Mouse (Mus musculus) forebrain, embryonic 15.5 days (tissue): ENCODE results near the gene Pex3. TPM values are rescaled to one million over a fixed set of nuclear protein-coding genes. Genes with fewer than 3 reads are reported as not detected.
"Not testable (repeated sequence)": the region's sequence is repeated elsewhere in the genome, so short reads cannot be mapped to it uniquely, and the experiment has no call there.

Source experiments
- ATAC-seq: fragments of 200-750 bp; cut with Nextera tagmentation; replicated peaks from 2 replicates; pipeline ENCODE4 v1.8.0; 2017; ENCODE audit warnings: mild to moderate bottlenecking, moderate TSS enrichment, moderate library complexity
- H3K27ac ChIP-seq: fragments of 300-500 bp; sonication (generic); replicated peaks from 2 replicates; pipeline ENCODE4 v1.5.1; 2015; ENCODE audit warnings: mild to moderate bottlenecking, inconsistent platforms
- H3K27me3 ChIP-seq: fragments of 300-500 bp; sonication (generic); 2 replicates; pipeline ENCODE4 v1.6.1; 2015; ENCODE audit warnings: inconsistent platforms
- H3K36me3 ChIP-seq: fragments of 300-500 bp; sonication (generic); 2 replicates; pipeline ENCODE4 v1.6.1; 2015; ENCODE audit warnings: mild to moderate bottlenecking, inconsistent platforms
- H3K4me1 ChIP-seq: fragments of 300-500 bp; sonication (generic); 2 replicates; pipeline ENCODE4 v1.6.1; 2015; ENCODE audit warnings: inconsistent platforms
- H3K4me2 ChIP-seq: fragments of 300-500 bp; sonication (generic); replicated peaks from 2 replicates; pipeline ENCODE4 v1.6.1; 2015; ENCODE audit warnings: mild to moderate bottlenecking, inconsistent platforms
- H3K4me3 ChIP-seq: fragments of 300-500 bp; sonication (generic); 2 replicates; pipeline ENCODE4 v1.5.1; 2015; ENCODE audit warnings: mild to moderate bottlenecking, inconsistent platforms
- H3K9ac ChIP-seq: fragments of 300-500 bp; sonication (generic); replicated peaks from 2 replicates; pipeline ENCODE4 v1.6.1; 2015; ENCODE audit warnings: mild to moderate bottlenecking, inconsistent platforms
- H3K9me3 ChIP-seq: fragments of 300-500 bp; sonication (generic); 2 replicates; pipeline ENCODE4 v1.6.1; 2016; ENCODE audit warnings: inconsistent platforms
- WGBS: fragments of 180-500 bp; shearing (Covaris S2); methylation state at CpG from one replicate; pipeline ENCODE4 v1.1.7; 2015; ENCODE audit warnings: mixed read lengths; 5-methylcytosine and 5-hydroxymethylcytosine counted together
- polyA plus RNA-seq: library from polyadenylated mRNA; unstranded; fragments of >200 nt; fragmentation: Nextera tagmentation; extraction: Ambion mirVana; gene quantifications from 2 replicates; pipeline ENCODE4 v1.2.1, GENCODE M21; 2015

The Pex3 gene
- polyA plus RNA-seq, 1 experiment from 2014 or later, result 30.7 TPM

DNA sequence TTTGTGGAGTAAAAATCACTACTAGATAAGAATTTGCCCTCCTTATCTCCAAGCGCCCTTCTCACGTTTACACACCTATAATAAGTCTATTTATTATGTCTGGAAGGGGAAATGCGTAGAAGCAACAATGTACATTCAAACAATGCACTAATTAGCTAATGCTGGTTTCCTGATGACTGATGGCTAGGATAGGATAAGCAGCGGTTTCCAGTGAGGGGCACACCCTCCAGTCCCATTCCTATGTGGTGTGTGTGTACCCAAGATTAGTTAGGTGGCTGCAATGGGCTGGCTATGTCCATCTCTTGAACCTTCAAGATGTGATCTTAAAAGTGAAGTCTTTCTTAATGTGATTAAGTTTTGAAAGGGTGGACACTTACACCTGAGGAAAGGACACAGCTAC is 31.1 kb downstream of the Pex3 start:
- Histone ChIP-seq H3K9ac (no peak overlapping the region), H3K4me3 (no peak overlapping the region), H3K27ac (no peak overlapping the region), H3K36me3 (peaks cover 5% of the 10 kb centered on the region; the same call in 1 of the 2 replicates), H3K9me3 (no peaks in the 10 kb centered on the region), H3K4me2 (no peak overlapping the region), H3K27me3 (no peaks in the 10 kb centered on the region), H3K4me1 (no peaks in the 10 kb centered on the region)
- 85% methylated on average over 4 of the region's 4 CpGs for WGBS
- ATAC-seq, result no peak

GRCm38 (mm10) chr10:13502371-13502770 is 50.6 kb downstream of the Pex3 start:
- Histone ChIP-seq H3K4me2 (no peak overlapping the region), H3K27ac (no peak overlapping the region), H3K4me3 (no peak overlapping the region), H3K4me1 (peaks cover 8% of the 10 kb centered on the region), H3K27me3 (no peaks in the 10 kb centered on the region), H3K36me3 (no peaks in the 10 kb centered on the region), H3K9ac (no peak overlapping the region), H3K9me3 (no peaks in the 10 kb centered on the region)
- ATAC-seq, result no peak
- WGBS, result 89% methylated on average over 8 of the region's 8 CpGs

DNA sequence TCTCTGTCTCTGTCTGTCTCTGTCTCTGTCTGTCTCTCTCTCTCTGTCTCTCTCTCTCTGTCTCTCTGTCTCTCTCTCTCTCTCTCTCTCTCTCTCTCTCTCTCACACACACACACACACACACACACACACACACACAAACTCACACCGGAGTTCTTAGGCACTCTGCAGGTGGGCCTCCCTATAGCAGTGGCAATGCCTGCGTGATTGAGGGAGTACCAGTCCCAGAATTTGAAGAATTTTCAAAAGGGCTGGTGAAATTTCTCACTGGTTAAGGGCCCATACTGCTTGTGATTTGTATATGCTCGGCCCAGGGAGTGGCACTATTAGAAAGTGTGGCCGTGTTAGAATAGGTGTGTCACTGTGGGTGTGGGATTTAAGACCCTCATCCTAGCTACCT is 51.4 kb downstream of the Pex3 start:
- peak overlapping the region; percentile 57 for H3K4me3 ChIP-seq
- H3K27ac ChIP-seq, H3K4me1 ChIP-seq, H3K36me3 ChIP-seq, H3K9me3 ChIP-seq, H3K27me3 ChIP-seq: not testable (repeated sequence)
- WGBS, result 60% methylated on average over 4 of the region's 4 CpGs
- peak overlapping the region; percentile 58 for H3K9ac ChIP-seq
- peak overlapping the region; percentile 85 for H3K4me2 ChIP-seq
- 0 out of 2 replicates have a peak, but pooled peaks have one; percentile 38 for ATAC-seq

DNA sequence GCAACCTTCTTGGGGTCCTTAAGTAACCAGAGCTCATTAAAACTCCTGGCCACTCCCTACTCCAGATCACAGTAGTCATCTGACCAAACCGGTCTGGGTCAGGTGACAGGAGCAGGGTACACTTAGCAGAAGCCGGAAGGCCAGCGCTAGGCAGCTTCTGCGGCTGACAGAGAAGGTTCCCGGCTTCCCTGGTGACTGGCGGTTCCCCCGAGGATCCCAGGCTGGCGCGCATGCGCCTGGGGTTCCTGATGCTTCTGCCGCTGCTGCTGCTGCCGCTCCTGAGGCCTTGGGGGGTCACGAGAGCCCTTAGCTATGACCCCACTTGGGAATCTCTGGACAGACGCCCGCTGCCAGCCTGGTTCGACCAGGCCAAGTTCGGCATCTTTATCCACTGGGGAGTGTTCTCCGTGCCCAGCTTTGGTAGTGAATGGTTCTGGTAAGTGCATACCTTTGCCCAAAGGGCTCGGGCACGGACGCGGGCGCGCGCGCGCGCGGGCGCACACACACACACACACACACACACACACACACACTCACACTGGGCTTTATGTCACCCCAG is 51.9 kb downstream of the Pex3 start:
- H3K4me1 ChIP-seq, result peaks cover 8% of the 10 kb centered on the region
- no peaks in the 10 kb centered on the region for H3K36me3 ChIP-seq
- WGBS, result under 1% methylated on average over 30 of the region's 30 CpGs
- H3K9ac ChIP-seq, result peak overlapping the region; percentile 58
- H3K9me3 ChIP-seq, result no peaks in the 10 kb centered on the region
- peak overlapping the region; percentile 85 for H3K4me2 ChIP-seq
- H3K27ac ChIP-seq, result no peak overlapping the region
- peak overlapping the region; percentile 57 for H3K4me3 ChIP-seq
- ATAC-seq, result peak; percentile 91
- no peaks in the 10 kb centered on the region for H3K27me3 ChIP-seq

DNA sequence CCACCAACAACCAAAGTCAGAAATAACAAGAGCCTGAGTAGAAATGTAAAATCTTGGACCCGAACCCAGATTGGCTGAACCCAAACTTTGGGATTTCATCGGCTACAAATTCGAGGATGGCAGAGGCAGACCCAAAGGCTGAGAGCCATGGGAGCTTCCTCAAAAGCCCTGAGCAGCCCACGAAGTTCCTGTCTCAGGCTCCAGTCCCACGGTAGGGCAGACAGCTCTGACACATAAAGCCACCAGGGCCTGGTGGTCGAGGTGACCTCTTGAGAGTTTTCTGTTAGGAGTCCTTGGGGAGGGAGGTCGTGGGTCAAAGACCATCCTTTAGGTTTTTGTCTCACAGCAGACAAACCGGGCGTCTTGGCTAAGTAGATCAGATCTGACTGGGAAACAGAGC is 52.5 kb downstream of the Pex3 start:
- WGBS, result 52% methylated on average over 9 of the region's 9 CpGs
- Histone ChIP-seq H3K4me2 (peak overlapping the region; percentile 85), H3K36me3 (no peaks in the 10 kb centered on the region), H3K9ac (peak overlapping the region; percentile 58), H3K9me3 (no peaks in the 10 kb centered on the region), H3K27me3 (no peaks in the 10 kb centered on the region), H3K27ac (no peak overlapping the region), H3K4me1 (peaks cover 8% of the 10 kb centered on the region), H3K4me3 (peak overlapping the region; percentile 57)
- 0 out of 2 replicates have a peak, but pooled peaks have one; percentile 7 for ATAC-seq

DNA sequence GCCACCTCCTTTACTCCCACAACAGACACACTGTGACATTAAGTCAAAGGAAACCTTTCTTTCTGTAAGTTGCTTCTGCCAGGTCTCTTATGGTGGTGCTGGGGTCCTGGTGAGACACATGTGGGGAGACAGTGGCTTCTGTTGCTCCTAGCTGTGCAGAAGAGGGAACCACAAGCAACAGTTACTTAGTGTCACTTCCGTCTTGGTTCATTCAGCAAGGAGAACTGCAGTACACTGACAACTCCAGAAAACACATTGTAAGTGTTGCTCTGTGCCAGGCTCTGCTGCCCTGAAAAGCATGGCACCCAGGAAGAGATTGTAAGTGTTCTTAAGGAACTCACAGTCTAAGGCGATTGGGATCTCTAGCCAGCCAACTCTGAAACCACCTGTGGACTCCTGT is 53.6 kb downstream of the Pex3 start, which contains the start of gene Fuca2:
Fuca2 (plus strand) TSS at position 210 of the 400 bp plus-strand sequence.
- Histone ChIP-seq H3K27ac (no peak within 1 kb of the TSS), H3K4me2 (no peak within 1 kb of the TSS), H3K36me3 (no peaks in the 10 kb centered on the region), H3K9me3 (no peaks in the 10 kb centered on the region), H3K27me3 (no peaks in the 10 kb centered on the region), H3K9ac (no peak within 1 kb of the TSS), H3K4me1 (peaks cover 8% of the 10 kb centered on the region), H3K4me3 (no peak within 1 kb of the TSS)
- no peak for ATAC-seq
- 85% methylated on average over 2 of the region's 2 CpGs for WGBS

DNA sequence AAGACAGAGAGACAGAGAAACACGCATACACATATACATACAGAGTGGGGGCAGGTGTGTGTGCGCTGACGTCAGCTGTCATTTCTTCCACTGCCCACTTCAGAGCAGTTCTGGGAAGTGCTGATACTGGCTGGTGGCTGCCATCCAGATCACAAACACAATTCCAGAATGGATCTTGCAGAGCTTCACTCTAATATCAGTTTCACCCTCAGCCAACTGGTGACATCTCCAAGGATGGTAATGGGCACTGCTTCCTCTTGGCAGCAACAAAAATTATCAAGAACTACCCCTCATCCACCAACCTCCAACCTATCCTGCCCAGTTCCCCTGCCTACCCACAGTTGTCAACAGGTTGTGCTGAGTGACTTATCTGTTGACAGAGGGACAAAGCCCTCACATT is 56.6 kb downstream of the Pex3 start:
- H3K4me2 ChIP-seq, result no peak overlapping the region
- no peaks in the 10 kb centered on the region for H3K27me3 ChIP-seq
- H3K4me3 ChIP-seq, result no peak overlapping the region
- no peak overlapping the region for H3K27ac ChIP-seq
- peaks cover 5% of the 10 kb centered on the region for H3K4me1 ChIP-seq
- ATAC-seq, result no peak
- H3K9ac ChIP-seq, result no peak overlapping the region
- 85% methylated on average over 3 of the region's 3 CpGs for WGBS
- no peaks in the 10 kb centered on the region for H3K9me3 ChIP-seq
- H3K36me3 ChIP-seq, result no peaks in the 10 kb centered on the region

- no peak overlapping the region for H3K9ac ChIP-seq
- 90% methylated on average over 9 of the region's 9 CpGs for WGBS
Measured at GRCm38 (mm10) chr10:13493978-13494686, 58.8 kb downstream of the Pex3 start.

GRCm38 (mm10) chr10:13489671-13490070 is 63.3 kb downstream of the Pex3 start:
- WGBS, result 85% methylated on average over 6 of the region's 6 CpGs
- no peak for ATAC-seq
- Histone ChIP-seq H3K9me3 (no peaks in the 10 kb centered on the region), H3K4me3 (no peak overlapping the region), H3K9ac (no peak overlapping the region), H3K4me2 (no peak overlapping the region), H3K27ac (no peak overlapping the region), H3K36me3 (no peaks in the 10 kb centered on the region), H3K4me1 (no peaks in the 10 kb centered on the region), H3K27me3 (no peaks in the 10 kb centered on the region)

More at GRCm38 (mm10) chr10:13493978-13494686, 58.8 kb downstream of the Pex3 start:
- Histone ChIP-seq H3K4me1 (no peaks in the 10 kb centered on the region), H3K36me3 (no peaks in the 10 kb centered on the region), H3K4me2 (no peak overlapping the region), H3K9me3 (no peaks in the 10 kb centered on the region), H3K27ac (no peak overlapping the region), H3K27me3 (no peaks in the 10 kb centered on the region), H3K4me3 (no peak overlapping the region)
- no peak for ATAC-seq

GRCm38 (mm10) chr10:13485958-13486357 is 67.0 kb downstream of the Pex3 start:
- 61% methylated on average over 4 of the region's 4 CpGs for WGBS

DNA sequence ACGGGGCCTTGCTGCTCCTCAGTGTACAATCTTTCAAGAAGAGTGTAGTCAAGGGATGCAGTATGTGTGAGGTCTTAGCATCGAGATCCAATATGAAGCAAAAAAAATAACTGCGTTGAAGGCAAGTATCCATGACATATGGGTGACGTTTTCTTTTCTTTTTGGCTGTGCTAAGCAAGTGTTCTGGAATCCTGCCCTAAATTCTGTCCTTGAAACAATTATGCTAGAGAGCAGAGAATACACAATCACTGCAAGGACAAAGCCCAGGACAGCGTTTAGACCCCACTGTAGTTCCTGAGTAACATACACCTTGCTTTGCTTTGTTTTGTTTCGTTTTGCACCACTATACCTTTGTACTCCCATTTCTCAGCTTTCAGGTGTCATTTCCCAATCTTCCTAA is 73.6 kb downstream of the Pex3 start:
- no peak for ATAC-seq
- WGBS, result 84% methylated on average over 6 of the region's 6 CpGs
- 0 out of 2 replicates have a peak, but pooled peaks cover 5% of the 10 kb centered on the region for H3K27me3 ChIP-seq

More at GRCm38 (mm10) chr10:13485958-13486357, 67.0 kb downstream of the Pex3 start:
- H3K27me3 ChIP-seq, result no peaks in the 10 kb centered on the region
- no peak overlapping the region for H3K27ac ChIP-seq
- H3K4me2 ChIP-seq, result no peak overlapping the region
- H3K9me3 ChIP-seq, result no peaks in the 10 kb centered on the region
- peak; percentile 68 for ATAC-seq
- H3K4me1 ChIP-seq, result no peaks in the 10 kb centered on the region
- no peak overlapping the region for H3K4me3 ChIP-seq
- no peak overlapping the region for H3K9ac ChIP-seq
- H3K36me3 ChIP-seq, result no peaks in the 10 kb centered on the region

DNA sequence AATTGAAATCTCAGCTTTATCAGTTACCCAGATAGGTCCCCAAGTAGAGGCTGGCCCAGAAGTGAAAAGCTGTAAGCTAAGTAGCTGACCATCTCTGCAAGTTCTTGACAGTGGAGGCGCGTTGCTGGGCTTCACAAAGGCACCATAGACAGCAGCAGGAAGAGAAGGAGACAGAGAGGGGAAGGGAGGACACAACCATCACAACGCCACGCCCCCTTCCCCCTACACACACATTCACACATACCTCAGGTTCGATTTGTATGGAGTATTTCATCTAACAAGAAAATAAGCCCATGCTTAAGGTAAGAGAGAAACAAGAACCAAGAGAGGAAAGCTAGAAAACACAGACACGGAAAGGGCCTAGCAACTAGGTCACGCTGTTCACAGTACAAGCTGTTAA is 77.8 kb downstream of the Pex3 start:
- Histone ChIP-seq H3K27ac (no peak overlapping the region), H3K4me2 (no peak overlapping the region), H3K27me3 (0 out of 2 replicates have a peak, but pooled peaks cover 11% of the 10 kb centered on the region), H3K36me3 (no peaks in the 10 kb centered on the region), H3K9ac (no peak overlapping the region), H3K9me3 (no peaks in the 10 kb centered on the region), H3K4me3 (no peak overlapping the region), H3K4me1 (peaks cover 12% of the 10 kb centered on the region)
- 40% methylated on average over 7 of the region's 7 CpGs for WGBS
- 0 out of 2 replicates have a peak, but pooled peaks have one; percentile 30 for ATAC-seq

More for the DNA sequence above, 73.6 kb downstream of the Pex3 start:
- Histone ChIP-seq H3K4me2 (no peak overlapping the region), H3K36me3 (no peaks in the 10 kb centered on the region), H3K4me1 (peaks cover 5% of the 10 kb centered on the region), H3K4me3 (no peak overlapping the region), H3K27ac (no peak overlapping the region), H3K9ac (no peak overlapping the region), H3K9me3 (no peaks in the 10 kb centered on the region)
